In genomic region chr10:46349613-46350012, GRCm38 (mm10) we compare ENCODE assay signal across 27 mouse cellular contexts.
DNase-seq lines count a peak whose midpoint lies in the region; ATAC-seq and TF ChIP-seq lines count a peak whose summit lies in the region.
"Had no signal": no experiment of that assay in that cellular context is flagged by ENCODE, and none has a peak within 500 bp of the region (broad histone marks: within the 10 kb centered on the region; RNA-seq: fewer than 3 reads in every experiment).

No protein-coding gene starts in this region.

- H3K4me1 ChIP-seq in forebrain, embryonic 15.5 days, result peaks cover 9% of the 10 kb centered on the region
- no peaks in the 10 kb centered on the region for H3K4me1 ChIP-seq in forebrain, postnatal 0 days (ENCODE audit: insufficient read depth)
- no peaks in the 10 kb centered on the region for H3K4me1 ChIP-seq in midbrain, embryonic 15.5 days
- H3K4me1 ChIP-seq in midbrain, embryonic 16.5 days (ENCODE audit: control insufficient read depth, insufficient read depth, low read length), result peaks cover 4% of the 10 kb centered on the region; the same call in 1 of the 2 replicates
- peaks cover 8% of the 10 kb centered on the region; the same call in 1 of the 2 replicates for H3K4me1 ChIP-seq in hindbrain, embryonic 14.5 days (replicated peaks; ENCODE audit: control insufficient read depth, insufficient read depth, low read length)
- peaks cover 15% of the 10 kb centered on the region for H3K4me1 ChIP-seq in neural tube, embryonic 13.5 days (replicated peaks)
- H3K4me1 ChIP-seq: embryonic facial prominence, embryonic 12.5 days; liver, embryonic 12.5 days had no signal

- no peak overlapping the region for H3K4me3 ChIP-seq in forebrain, embryonic 15.5 days
- H3K4me3 ChIP-seq in forebrain, postnatal 0 days (ENCODE audit: low read depth, low read length), result no peak overlapping the region
- no peak overlapping the region for H3K4me3 ChIP-seq in midbrain, embryonic 15.5 days
- H3K4me3 ChIP-seq in midbrain, embryonic 16.5 days (ENCODE audit: low read depth, low read length), result no peak overlapping the region
- no peak overlapping the region for H3K4me3 ChIP-seq in hindbrain, embryonic 14.5 days (replicated peaks; ENCODE audit: low read length)
- no peak overlapping the region for H3K4me3 ChIP-seq in neural tube, embryonic 13.5 days
- H3K4me3 ChIP-seq: embryonic facial prominence, embryonic 12.5 days; liver, embryonic 12.5 days had no signal

- ATAC-seq in forebrain, embryonic 15.5 days (replicated peaks), result peak; percentile 51
- ATAC-seq in forebrain, postnatal 0 days, result no peak
- 0 out of 2 replicates have a peak, but pooled peaks have one; percentile 14 for ATAC-seq in midbrain, embryonic 15.5 days (replicated peaks)
- ATAC-seq in midbrain, embryonic 16.5 days, result no peak
- ATAC-seq in hindbrain, embryonic 14.5 days (ENCODE audit: low FRiP score), result peak; percentile 66; the same call in 1 of the 2 replicates
- ATAC-seq in neural tube, embryonic 13.5 days (ENCODE audit: low read depth), result peak; percentile 67; the same call in 1 of the 2 replicates
- ATAC-seq: intestine, embryonic 16.5 days; liver, embryonic 12.5 days; liver, postnatal 0 days; Patski had no signal

- no peak overlapping the region for H3K4me2 ChIP-seq in forebrain, embryonic 15.5 days (replicated peaks)
- H3K4me2 ChIP-seq in forebrain, postnatal 0 days (ENCODE audit: low read depth), result no peak overlapping the region
- no peak overlapping the region for H3K4me2 ChIP-seq in midbrain, embryonic 15.5 days
- no peak overlapping the region for H3K4me2 ChIP-seq in midbrain, embryonic 16.5 days (ENCODE audit: low read length)
- no peak overlapping the region for H3K4me2 ChIP-seq in hindbrain, embryonic 14.5 days (replicated peaks)
- H3K4me2 ChIP-seq in neural tube, embryonic 13.5 days, result no peak overlapping the region
- H3K4me2 ChIP-seq: embryonic facial prominence, embryonic 12.5 days; liver, embryonic 12.5 days had no signal

- H3K9me3 ChIP-seq in forebrain, embryonic 15.5 days, result no peaks in the 10 kb centered on the region
- H3K9me3 ChIP-seq in forebrain, postnatal 0 days (ENCODE audit: low read length), result no peaks in the 10 kb centered on the region
- no peaks in the 10 kb centered on the region for H3K9me3 ChIP-seq in midbrain, embryonic 15.5 days
- no peaks in the 10 kb centered on the region for H3K9me3 ChIP-seq in midbrain, embryonic 16.5 days (replicated peaks; ENCODE audit: control insufficient read depth, low read length, poor library complexity, severe bottlenecking)
- H3K9me3 ChIP-seq in hindbrain, embryonic 14.5 days (ENCODE audit: control insufficient read depth, low read length), result no peaks in the 10 kb centered on the region
- H3K9me3 ChIP-seq in neural tube, embryonic 13.5 days, result no peaks in the 10 kb centered on the region
- H3K9me3 ChIP-seq: embryonic facial prominence, embryonic 12.5 days; liver, embryonic 12.5 days had no signal

- DNase-seq in forebrain, postnatal 0 days, result no peak
- peak; percentile 37 for DNase-seq in hindbrain, embryonic 14.5 days (ENCODE audit: low spot score)
- DNase-seq in urinary bladder, postnatal 10 days (ENCODE audit: low spot score), result no peak
- DNase-seq in left cerebral cortex, postnatal 36 days (ENCODE audit: low spot score in 2 of 2), result no peak
- DNase-seq: adrenal gland, postnatal 10 days; cerebellum, adult 11 months; cerebellum, adult 9-10 months; embryo, embryonic 11 days; gastrocnemius, postnatal 10 days; heart, postnatal 14 days; kidney, adult 8-10 months; kidney, postnatal 4 days; liver, postnatal 0 days; right cerebral cortex, postnatal 25 days; thymus, adult 18-20 months; thymus, postnatal 25 days had no signal

- no peaks in the 10 kb centered on the region for H3K27me3 ChIP-seq in forebrain, embryonic 15.5 days
- no peaks in the 10 kb centered on the region for H3K27me3 ChIP-seq in forebrain, postnatal 0 days (ENCODE audit: insufficient read depth, low read length)
- H3K27me3 ChIP-seq in midbrain, embryonic 15.5 days (replicated peaks), result no peaks in the 10 kb centered on the region
- no peaks in the 10 kb centered on the region for H3K27me3 ChIP-seq in midbrain, embryonic 16.5 days (ENCODE audit: control insufficient read depth, insufficient read depth, low read depth, low read length)
- H3K27me3 ChIP-seq in hindbrain, embryonic 14.5 days (ENCODE audit: control insufficient read depth, insufficient read depth, low read length), result no peaks in the 10 kb centered on the region
- no peaks in the 10 kb centered on the region for H3K27me3 ChIP-seq in neural tube, embryonic 13.5 days
- H3K27me3 ChIP-seq: embryonic facial prominence, embryonic 12.5 days; liver, embryonic 12.5 days had no signal

- TF ChIP-seq CTCF in forebrain, postnatal 0 days (IDR thresholded peaks at IDR 0.05; ENCODE audit: low read depth), result no peak

- no peaks in the 10 kb centered on the region for H3K36me3 ChIP-seq in forebrain, embryonic 15.5 days
- no peaks in the 10 kb centered on the region for H3K36me3 ChIP-seq in forebrain, postnatal 0 days (ENCODE audit: insufficient read depth)
- H3K36me3 ChIP-seq in midbrain, embryonic 15.5 days (replicated peaks), result no peaks in the 10 kb centered on the region
- H3K36me3 ChIP-seq in midbrain, embryonic 16.5 days (ENCODE audit: control insufficient read depth, insufficient read depth, low read length), result no peaks in the 10 kb centered on the region
- no peaks in the 10 kb centered on the region for H3K36me3 ChIP-seq in hindbrain, embryonic 14.5 days (replicated peaks; ENCODE audit: control insufficient read depth, insufficient read depth)
- H3K36me3 ChIP-seq in neural tube, embryonic 13.5 days, result no peaks in the 10 kb centered on the region
- H3K36me3 ChIP-seq: embryonic facial prominence, embryonic 12.5 days; liver, embryonic 12.5 days had no signal

- peak overlapping the region; percentile 54 for H3K27ac ChIP-seq in forebrain, embryonic 15.5 days (replicated peaks)
- H3K27ac ChIP-seq in forebrain, postnatal 0 days (ENCODE audit: low read depth, low read length), result no peak overlapping the region
- H3K27ac ChIP-seq in midbrain, embryonic 15.5 days, result no peak overlapping the region
- H3K27ac ChIP-seq in midbrain, embryonic 16.5 days (ENCODE audit: low read length), result no peak overlapping the region
- H3K27ac ChIP-seq in hindbrain, embryonic 14.5 days, result peak overlapping the region; percentile 51; the same call in 1 of the 2 replicates
- 0 out of 2 replicates have a peak overlapping the region, but pooled peaks have one; percentile 61 for H3K27ac ChIP-seq in neural tube, embryonic 13.5 days (replicated peaks)
- H3K27ac ChIP-seq: embryonic facial prominence, embryonic 12.5 days; kidney, postnatal 0 days; liver, embryonic 12.5 days; macrophage; stomach, postnatal 0 days had no signal

- WGBS in forebrain, embryonic 15.5 days, result 23% methylated on average over 4 of the region's 4 CpGs
- 22% methylated on average over 4 of the region's 4 CpGs for WGBS in forebrain, postnatal 0 days
- WGBS in midbrain, embryonic 15.5 days, result 45% methylated on average over 4 of the region's 4 CpGs
- WGBS in midbrain, embryonic 16.5 days, result 46% methylated on average over 4 of the region's 4 CpGs
- WGBS in hindbrain, embryonic 14.5 days, result 26% methylated on average over 4 of the region's 4 CpGs
- 21% methylated on average over 4 of the region's 4 CpGs for WGBS in neural tube, embryonic 13.5 days

- H3K9ac ChIP-seq in forebrain, embryonic 15.5 days (replicated peaks), result no peak overlapping the region
- H3K9ac ChIP-seq in forebrain, postnatal 0 days, result no peak overlapping the region
- H3K9ac ChIP-seq in midbrain, embryonic 15.5 days, result no peak overlapping the region
- H3K9ac ChIP-seq in midbrain, embryonic 16.5 days (ENCODE audit: low read depth, low read length), result no peak overlapping the region
- H3K9ac ChIP-seq in hindbrain, embryonic 14.5 days, result no peak overlapping the region
- H3K9ac ChIP-seq in neural tube, embryonic 13.5 days, result no peak overlapping the region
- H3K9ac ChIP-seq: embryonic facial prominence, embryonic 12.5 days; liver, embryonic 12.5 days; liver, postnatal 0 days had no signal

- intact Hi-C loops in left cerebral cortex, postnatal 36 days (cut with DNase I), result no loop called here

Comparison
In these comparisons a context has a peak if more than half of its experiments do, and no peak if none do; other contexts are left out.
1. ATAC-seq: peak in forebrain, embryonic 15.5 days (single experiment), midbrain, embryonic 15.5 days (single experiment), hindbrain, embryonic 14.5 days (single experiment) and neural tube, embryonic 13.5 days (single experiment); none in forebrain, postnatal 0 days (single experiment) and midbrain, embryonic 16.5 days (single experiment).
2. H3K27ac ChIP-seq: peak in forebrain, embryonic 15.5 days (single experiment), hindbrain, embryonic 14.5 days (single experiment) and neural tube, embryonic 13.5 days (single experiment); none in forebrain, postnatal 0 days (single experiment), midbrain, embryonic 15.5 days (single experiment) and midbrain, embryonic 16.5 days (single experiment).